Mouse (Mus musculus) left cerebral cortex, postnatal 14 days (tissue): ENCODE data around the gene Lgi4. TPM values are rescaled to one million over a fixed set of nuclear protein-coding genes. Genes with fewer than 3 reads are reported as not detected.

Experiments used
- DNase-seq, 2 experiments: peaks; one replicate each; pipeline ENCODE4 v3.0.0; 2021 to 2022; ENCODE audit warnings: low spot score in 2 of 2, mixed read lengths in 1 of 2
- intact Hi-C: fragments of 180-260 bp; cut with DNase I; formaldehyde crosslinking; loops from one replicate; pipeline ENCODE4 v1.15.1; 2025
- microRNA-seq, 2 experiments: library from miRNA; unstranded; fragments of <30 nt; microRNA quantifications; one replicate each; pipeline ENCODE4 v1.2.0; 2022
- total RNA-seq, 2 experiments: library from RNA; stranded (reverse); gene quantifications; 2 replicates each; pipeline ENCODE4 v1.2.3; 2021

Gene Lgi4
- total RNA-seq, 2 experiments from 2014 or later, result 16.2 to 17.5 TPM

GRCm38 (mm10) chr7:31119556-31119955 is 60.4 kb downstream of the Lgi4 start:
- no peak for DNase-seq
- intact Hi-C loops, result no loop called here

Small RNA genes within 50 kb of the gene (microRNA-seq; reads per million reads assigned to microRNA genes)
- 0 reads per million in 2 experiments for gene Mir7050

Other genes starting within 250 kb of the Lgi4 start
- gene Ffar2, start 235.6 kb upstream of the Lgi4 start, total RNA-seq, result under 1 TPM in 1 of 2 experiments, not detected in 1; 0.17 TPM
- under 1 TPM in 1 of 2 experiments, not detected in 1; 0.21 TPM for gene Ffar3, start 203.2 kb upstream of the Lgi4 start, total RNA-seq
- gene Ffar1, start 197.8 kb upstream of the Lgi4 start, total RNA-seq, result not detected
- not detected for gene Cd22, start 179.0 kb upstream of the Lgi4 start, total RNA-seq
- 100 to 1,000 TPM; 112 to 195 TPM for gene Mag, start 144.5 kb upstream of the Lgi4 start, total RNA-seq
- gene Hamp2, start 134.7 kb upstream of the Lgi4 start, total RNA-seq, result not detected
- gene Hamp, start 115.3 kb upstream of the Lgi4 start, total RNA-seq, result not detected
- gene Usf2, start 102.5 kb upstream of the Lgi4 start, total RNA-seq, result 100 to 1,000 TPM; 113 to 115 TPM
- gene Lsr, start 85.9 kb upstream of the Lgi4 start, total RNA-seq, result 10 to 100 TPM; 11.9 to 13.0 TPM
- gene Fam187b, start 85.6 kb upstream of the Lgi4 start, total RNA-seq, result under 1 TPM; 0.18 to 0.27 TPM
- gene Fxyd5, start 16.9 kb upstream of the Lgi4 start, total RNA-seq, result 10 to 100 TPM; 36.3 to 37.2 TPM
- 100 to 1,000 TPM; 326 to 365 TPM for gene Fxyd7, start 7.9 kb upstream of the Lgi4 start, total RNA-seq
- 10 to 100 TPM; 46.1 to 47.7 TPM for gene Fxyd1, start 2.1 kb upstream of the Lgi4 start, total RNA-seq
- not detected for gene Fxyd3, start 17.4 kb downstream of the Lgi4 start, total RNA-seq
- gene Hpn, start 55.9 kb downstream of the Lgi4 start, total RNA-seq, result 1 to 10 TPM; 2.0 to 3.3 TPM
- 100 to 1,000 TPM; 359 to 374 TPM for gene Scn1b, start 67.7 kb downstream of the Lgi4 start, total RNA-seq
- 100 to 1,000 TPM; 111 to 121 TPM for gene Gramd1a, start 96.6 kb downstream of the Lgi4 start, total RNA-seq
- gene Scgb2b2, start 231.2 kb downstream of the Lgi4 start, total RNA-seq, result not detected
- gene Scgb1b2, start 232.5 kb downstream of the Lgi4 start, total RNA-seq, result not detected